10 mouse cellular contexts compared by ENCODE assay signal in the genomic region with DNA sequence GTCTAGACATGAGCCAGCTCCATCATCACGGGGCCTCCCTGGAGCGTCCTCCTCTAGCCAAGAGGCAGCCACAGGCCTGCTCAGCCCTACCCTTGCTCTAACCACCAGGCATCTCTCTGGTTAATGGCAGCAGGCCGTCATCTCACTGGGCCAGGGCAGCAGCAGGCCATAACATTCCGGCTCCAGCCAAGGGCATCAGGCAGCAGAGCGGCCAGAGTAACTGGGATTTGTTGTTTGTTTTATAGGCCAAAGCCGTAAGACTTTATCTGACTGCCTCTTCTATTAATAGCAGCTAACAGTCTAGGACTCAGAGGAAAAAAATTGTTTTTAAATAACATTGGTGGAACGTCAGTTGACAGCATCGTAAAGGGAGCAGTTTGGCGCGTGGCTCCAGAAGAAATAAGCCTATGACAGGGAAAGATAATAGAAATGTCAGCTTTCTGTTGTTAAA. TPM values are rescaled to one million over a fixed set of nuclear protein-coding genes. Genes with fewer than 3 reads are reported as not detected.
A peak's percentile ranks its signal among the peaks of the same experiment; 100 is the strongest.
DNase-seq lines count a peak whose midpoint lies in the region; ATAC-seq and TF ChIP-seq lines count a peak whose summit lies in the region.
"Had no signal": no experiment of that assay in that cellular context is flagged by ENCODE, and none has a peak within 500 bp of the region (broad histone marks: within the 10 kb centered on the region; RNA-seq: fewer than 3 reads in every experiment).

No protein-coding gene starts in this region.

- H3K4me2 ChIP-seq in intestine, embryonic 16.5 days (ENCODE audit: low read depth, low read length), result no peak overlapping the region
- no peak overlapping the region for H3K4me2 ChIP-seq in neural tube, embryonic 14.5 days (ENCODE audit: low read depth, low read length)
- H3K4me2 ChIP-seq: midbrain, embryonic 12.5 days had no signal

- TF ChIP-seq POLR2A in liver, adult 2 months (IDR thresholded peaks at IDR 0.05; ENCODE audit: extremely low read depth, insufficient read depth, low read length), result no peak
- no peak for TF ChIP-seq POLR2A in cerebellum, adult 2 months (IDR thresholded peaks at IDR 0.05; ENCODE audit: borderline replicate concordance, insufficient read depth, low read length)

- H3K27ac ChIP-seq in liver, adult 2 months (replicated peaks; ENCODE audit: insufficient read depth, low read depth, low read length), result no peak overlapping the region; the same call in 1 of the 2 replicates
- 0 out of 2 replicates have a peak overlapping the region, but pooled peaks have one; percentile 9 for H3K27ac ChIP-seq in intestine, embryonic 16.5 days (ENCODE audit: low read length)
- H3K27ac ChIP-seq in neural tube, embryonic 14.5 days (ENCODE audit: low read depth, low read length), result peak overlapping the region; percentile 35; the same call in 1 of the 2 replicates
- no peak overlapping the region for H3K27ac ChIP-seq in cerebellum, adult 2 months (ENCODE audit: insufficient read depth, low read length)
- H3K27ac ChIP-seq: midbrain, embryonic 12.5 days had no signal

- no peaks in the 10 kb centered on the region for H3K36me3 ChIP-seq in liver, adult 2 months (ENCODE audit: control insufficient read depth, insufficient read depth, low read length)
- H3K36me3 ChIP-seq in intestine, embryonic 16.5 days (ENCODE audit: control insufficient read depth, insufficient read depth, low read length), result no peaks in the 10 kb centered on the region
- 0 out of 2 replicates have a peak, but pooled peaks cover 4% of the 10 kb centered on the region for H3K36me3 ChIP-seq in neural tube, embryonic 14.5 days (ENCODE audit: control insufficient read depth, insufficient read depth, low read length)

- 83% methylated on average over 10 of the region's 10 CpGs for WGBS in liver, adult 2 months
- WGBS in intestine, embryonic 16.5 days, result 52% methylated on average over 10 of the region's 10 CpGs
- WGBS in neural tube, embryonic 14.5 days, result 66% methylated on average over 10 of the region's 10 CpGs
- 67% methylated on average over 10 of the region's 10 CpGs for WGBS in cerebellum, adult 2 months

- no peaks in the 10 kb centered on the region for H3K79me2 ChIP-seq in liver, adult 2 months (ENCODE audit: control insufficient read depth, insufficient read depth, low read length)

- no peaks in the 10 kb centered on the region for H3K27me3 ChIP-seq in liver, adult 2 months (ENCODE audit: control insufficient read depth, insufficient read depth, low read length)
- H3K27me3 ChIP-seq in intestine, embryonic 16.5 days (replicated peaks; ENCODE audit: control insufficient read depth, insufficient read depth, low read length), result no peaks in the 10 kb centered on the region
- no peaks in the 10 kb centered on the region for H3K27me3 ChIP-seq in neural tube, embryonic 14.5 days (ENCODE audit: control insufficient read depth, insufficient read depth, low read length)
- no peaks in the 10 kb centered on the region for H3K27me3 ChIP-seq in cerebellum, adult 2 months (ENCODE audit: control insufficient read depth, insufficient read depth, low read length)
- H3K27me3 ChIP-seq: midbrain, embryonic 12.5 days had no signal

- no peaks in the 10 kb centered on the region for H3K4me1 ChIP-seq in liver, adult 2 months (ENCODE audit: control insufficient read depth, insufficient read depth, low read length)
- peaks cover 9% of the 10 kb centered on the region for H3K4me1 ChIP-seq in intestine, embryonic 16.5 days (ENCODE audit: control insufficient read depth, insufficient read depth, low read length)
- no peaks in the 10 kb centered on the region for H3K4me1 ChIP-seq in neural tube, embryonic 14.5 days (ENCODE audit: control insufficient read depth, insufficient read depth, low read length)
- H3K4me1 ChIP-seq in cerebellum, adult 2 months (ENCODE audit: control insufficient read depth, insufficient read depth, low read length), result peaks cover 4% of the 10 kb centered on the region
- H3K4me1 ChIP-seq: midbrain, embryonic 12.5 days had no signal

- no peaks in the 10 kb centered on the region for H3K9me3 ChIP-seq in intestine, embryonic 16.5 days (ENCODE audit: control insufficient read depth, low read length)
- no peaks in the 10 kb centered on the region for H3K9me3 ChIP-seq in neural tube, embryonic 14.5 days (ENCODE audit: control insufficient read depth, low read length)
- H3K9me3 ChIP-seq: midbrain, embryonic 12.5 days had no signal

- TF ChIP-seq CTCF in liver, adult 2 months (IDR thresholded peaks at IDR 0.05; ENCODE audit: low read depth, low read length), result no peak
- TF ChIP-seq CTCF in cerebellum, adult 2 months (IDR thresholded peaks at IDR 0.05; ENCODE audit: borderline replicate concordance, insufficient read depth, low read depth, low read length), result no peak

- H3K4me3 ChIP-seq in liver, adult 2 months (ENCODE audit: insufficient read depth, low read depth, low read length), result no peak overlapping the region
- no peak overlapping the region for H3K4me3 ChIP-seq in intestine, embryonic 16.5 days (ENCODE audit: low read length)
- H3K4me3 ChIP-seq in neural tube, embryonic 14.5 days (ENCODE audit: low read depth, low read length), result no peak overlapping the region
- no peak overlapping the region for H3K4me3 ChIP-seq in cerebellum, adult 2 months (replicated peaks; ENCODE audit: insufficient read depth, low read depth, low read length)
- H3K4me3 ChIP-seq: midbrain, embryonic 12.5 days had no signal

- DNase-seq in liver, adult 2 months (ENCODE audit: extremely low read depth, low read depth, low spot score), result peak; percentile 24
- DNase-seq in liver, result no peak
- DNase-seq in heart, adult 8-10 months (ENCODE audit: low spot score), result peak; percentile 51
- no peak for DNase-seq in yolk sac, embryonic 10.5 days (ENCODE audit: low spot score)
- DNase-seq in c-Kit-positive CD71-positive TER-119-positive erythroid progenitor cells, embryonic 14.5 days (ENCODE audit: low spot score), result no peak
- DNase-seq in cerebellum, adult 2 months, result no peak
- DNase-seq: spleen, adult 18-20 months had no signal

- ATAC-seq in intestine, embryonic 16.5 days, result no peak
- no peak for ATAC-seq in neural tube, embryonic 14.5 days (ENCODE audit: low read depth)

- no peak overlapping the region for H3K9ac ChIP-seq in liver, adult 2 months (ENCODE audit: low read depth, low read length)
- no peak overlapping the region for H3K9ac ChIP-seq in intestine, embryonic 16.5 days (ENCODE audit: low read depth, low read length)
- H3K9ac ChIP-seq in neural tube, embryonic 14.5 days (replicated peaks; ENCODE audit: low read depth, low read length), result 0 out of 2 replicates have a peak overlapping the region, but pooled peaks have one; percentile 26
- H3K9ac ChIP-seq: midbrain, embryonic 12.5 days had no signal

RNA-seq across cellular contexts. Expression of a gene that starts 39.5 kb away (rescaled TPM):
- total RNA-seq in liver, adult 2 months (2014; rRNA removed), result 6.2 and 7.2 TPM in 2 replicates
- 14.9 and 18.0 TPM in 2 replicates for polyA plus RNA-seq in liver, adult 2 months (2012; rRNA removed)
- total RNA-seq in heart, adult 8-10 months (2022), result 10 to 100 TPM; 30.4 to 34.8 (median 33.0) TPM
- 28.0 and 33.9 TPM in 2 replicates for polyA plus RNA-seq in intestine, embryonic 16.5 days (2015; fragmentation: Nextera tagmentation; extraction: Ambion mirVana)
- 89.5 and 90.5 TPM in 2 replicates for polyA plus RNA-seq in neural tube, embryonic 14.5 days (2014; fragmentation: Nextera tagmentation; extraction: Ambion mirVana)
- 48.2 and 49.9 TPM in 2 replicates for polyA plus RNA-seq in cerebellum, adult 2 months (2012; rRNA removed)

Comparison
In these comparisons a context has a peak if more than half of its experiments do, and no peak if none do; other contexts are left out.
1. DNase-seq: peak in liver, adult 2 months (single experiment) and heart, adult 8-10 months (single experiment); none in liver (single experiment), yolk sac, embryonic 10.5 days (single experiment), c-Kit-positive CD71-positive TER-119-positive erythroid progenitor cells, embryonic 14.5 days (single experiment) and cerebellum, adult 2 months (0 of 2).
2. H3K27ac ChIP-seq: peak in intestine, embryonic 16.5 days (single experiment) and neural tube, embryonic 14.5 days (single experiment); none in liver, adult 2 months (single experiment) and cerebellum, adult 2 months (single experiment).